Mouse (Mus musculus): Measurements from ENCODE around the gene Hps4.

- TF ChIP-seq POLR2A (IDR thresholded peaks at IDR 0.05; ENCODE audit: borderline replicate concordance, low read depth, low read length) (no peak), CTCF (IDR thresholded peaks at IDR 0.05; ENCODE audit: low read depth, low read length) (no peak)
These were observed 68.2 kb downstream of the Hps4 start for GRCm38 (mm10) chr5:112411072-112411471.

Data from bone marrow macrophage, adult 2 months (primary cell).